9 mouse cellular contexts compared by ENCODE assay signal in genomic region chrX:38454900-38455299, GRCm38 (mm10). TPM values are rescaled to one million over a fixed set of nuclear protein-coding genes. Genes with fewer than 3 reads are reported as not detected.
DNase-seq lines count a peak whose midpoint lies in the region; ATAC-seq and TF ChIP-seq lines count a peak whose summit lies in the region.
"Had no signal": no experiment of that assay in that cellular context is flagged by ENCODE, and none has a peak within 500 bp of the region (broad histone marks: within the 10 kb centered on the region; RNA-seq: fewer than 3 reads in every experiment).

No protein-coding gene starts in this region.

- no peak overlapping the region for H3K4me2 ChIP-seq in hindbrain, embryonic 11.5 days (replicated peaks; ENCODE audit: low read depth, low read length)
- peak overlapping the region; percentile 49 for H3K4me2 ChIP-seq in hindbrain, embryonic 16.5 days (ENCODE audit: low read length)
- peak overlapping the region; percentile 54; the same call in 1 of the 2 replicates for H3K4me2 ChIP-seq in midbrain, embryonic 11.5 days

- H3K27me3 ChIP-seq in hindbrain, embryonic 10.5 days (ENCODE audit: insufficient read depth, poor library complexity, severe bottlenecking) = no peaks in the 10 kb centered on the region
- no peaks in the 10 kb centered on the region for H3K27me3 ChIP-seq in hindbrain, embryonic 11.5 days (ENCODE audit: control insufficient read depth, insufficient read depth, low read length)
- no peaks in the 10 kb centered on the region for H3K27me3 ChIP-seq in hindbrain, embryonic 16.5 days (replicated peaks; ENCODE audit: control insufficient read depth, insufficient read depth, low read length)
- H3K27me3 ChIP-seq in midbrain, embryonic 11.5 days (ENCODE audit: control insufficient read depth, insufficient read depth, low read length) = no peaks in the 10 kb centered on the region

- no peaks in the 10 kb centered on the region for H3K9me3 ChIP-seq in hindbrain, embryonic 10.5 days
- no peaks in the 10 kb centered on the region for H3K9me3 ChIP-seq in hindbrain, embryonic 11.5 days (ENCODE audit: control insufficient read depth, low read length)
- no peaks in the 10 kb centered on the region for H3K9me3 ChIP-seq in hindbrain, embryonic 16.5 days (ENCODE audit: control insufficient read depth, low read length)
- no peaks in the 10 kb centered on the region for H3K9me3 ChIP-seq in midbrain, embryonic 11.5 days (ENCODE audit: control insufficient read depth, low read length)

- TF ChIP-seq POLR2A in bone marrow macrophage, adult 2 months (IDR thresholded peaks at IDR 0.05; ENCODE audit: borderline replicate concordance, low read depth, low read length) = no peak

- peak overlapping the region; percentile 66; the same call in 1 of the 2 replicates for H3K4me3 ChIP-seq in hindbrain, embryonic 10.5 days
- no peak overlapping the region for H3K4me3 ChIP-seq in hindbrain, embryonic 11.5 days (ENCODE audit: low read depth, low read length)
- H3K4me3 ChIP-seq in bone marrow macrophage, adult 2 months (ENCODE audit: insufficient read depth, low read length) = peak overlapping the region; percentile 69
- H3K4me3 ChIP-seq in hindbrain, embryonic 16.5 days (ENCODE audit: low read length) = no peak overlapping the region
- H3K4me3 ChIP-seq in midbrain, embryonic 11.5 days (ENCODE audit: low read depth, low read length) = peak overlapping the region; percentile 55; the same call in 1 of the 2 replicates

- WGBS in hindbrain, embryonic 10.5 days = 45% methylated on average over 2 of the region's 2 CpGs
- 54% methylated on average over 2 of the region's 2 CpGs for WGBS in hindbrain, embryonic 11.5 days
- WGBS in hindbrain, embryonic 16.5 days = 39% methylated on average over 2 of the region's 2 CpGs
- 50% methylated on average over 2 of the region's 2 CpGs for WGBS in midbrain, embryonic 11.5 days

- 0 out of 2 replicates have a peak, but pooled peaks cover 4% of the 10 kb centered on the region for H3K4me1 ChIP-seq in hindbrain, embryonic 10.5 days (replicated peaks)
- H3K4me1 ChIP-seq in hindbrain, embryonic 11.5 days (replicated peaks; ENCODE audit: control insufficient read depth, insufficient read depth, low read length) = no peaks in the 10 kb centered on the region
- H3K4me1 ChIP-seq in bone marrow macrophage, adult 2 months (ENCODE audit: control insufficient read depth, insufficient read depth, low read length) = peaks cover 25% of the 10 kb centered on the region
- peaks cover 3% of the 10 kb centered on the region; the same call in 1 of the 2 replicates for H3K4me1 ChIP-seq in hindbrain, embryonic 16.5 days (ENCODE audit: control insufficient read depth, insufficient read depth, low read depth, low read length)
- no peaks in the 10 kb centered on the region for H3K4me1 ChIP-seq in midbrain, embryonic 11.5 days (ENCODE audit: control insufficient read depth, insufficient read depth, low read length)

- H3K36me3 ChIP-seq in hindbrain, embryonic 10.5 days = peaks cover 22% of the 10 kb centered on the region
- no peaks in the 10 kb centered on the region for H3K36me3 ChIP-seq in hindbrain, embryonic 11.5 days (ENCODE audit: control insufficient read depth, insufficient read depth, low read length)
- H3K36me3 ChIP-seq in hindbrain, embryonic 16.5 days (ENCODE audit: control insufficient read depth, insufficient read depth, low read length) = no peaks in the 10 kb centered on the region; the same call in 1 of the 2 replicates
- no peaks in the 10 kb centered on the region; the same call in 1 of the 2 replicates for H3K36me3 ChIP-seq in midbrain, embryonic 11.5 days (ENCODE audit: control insufficient read depth, insufficient read depth, low read length)

- no peak overlapping the region for H3K9ac ChIP-seq in hindbrain, embryonic 11.5 days (ENCODE audit: low read depth, low read length)
- H3K9ac ChIP-seq in hindbrain, embryonic 16.5 days (ENCODE audit: low read depth, low read length) = no peak overlapping the region
- no peak overlapping the region for H3K9ac ChIP-seq in midbrain, embryonic 11.5 days (ENCODE audit: low read length)

- no peak for DNase-seq in hindbrain, embryonic 10.5 days (ENCODE audit: low spot score)
- DNase-seq in hindbrain, embryonic 11.5 days (ENCODE audit: low spot score) = no peak
- no peak for DNase-seq in midbrain, embryonic 11.5 days (ENCODE audit: low spot score, missing footprints)
- DNase-seq in embryo, embryonic 9.5 days (ENCODE audit: extremely low spot score) = no peak
- no peak for DNase-seq in cerebellum, adult 8-10 months
- DNase-seq in adrenal gland, adult 18-20 months (ENCODE audit: low spot score in 2 of 2) = no peak
- DNase-seq: left cerebral cortex, postnatal 4 days had no signal

- no peak for ATAC-seq in hindbrain, embryonic 11.5 days (ENCODE audit: low FRiP score)
- no peak for ATAC-seq in hindbrain, embryonic 16.5 days
- ATAC-seq in midbrain, embryonic 11.5 days (ENCODE audit: low FRiP score) = no peak

- no peak overlapping the region for H3K27ac ChIP-seq in hindbrain, embryonic 10.5 days
- H3K27ac ChIP-seq in hindbrain, embryonic 11.5 days (ENCODE audit: low read depth, low read length) = no peak overlapping the region
- H3K27ac ChIP-seq in bone marrow macrophage, adult 2 months (ENCODE audit: insufficient read depth, low read depth, low read length) = no peak overlapping the region
- H3K27ac ChIP-seq in hindbrain, embryonic 16.5 days (ENCODE audit: low read depth, low read length) = no peak overlapping the region
- H3K27ac ChIP-seq in midbrain, embryonic 11.5 days (ENCODE audit: low read depth, low read length) = no peak overlapping the region

- no peak for TF ChIP-seq CTCF in bone marrow macrophage, adult 2 months (IDR thresholded peaks at IDR 0.05; ENCODE audit: low read depth, low read length)

RNA-seq across cellular contexts. Expression of gene Lamp2, which starts 1.4 kb away (rescaled TPM):
- polyA plus RNA-seq in hindbrain, embryonic 10.5 days (2016; fragmentation: Nextera tagmentation; extraction: Ambion mirVana) = 67.9 and 71.2 TPM in 2 replicates
- 92.4 and 96.6 TPM in 2 replicates for polyA plus RNA-seq in hindbrain, embryonic 11.5 days (2014; fragmentation: Nextera tagmentation; extraction: Ambion mirVana)
- 673 and 727 TPM in 2 replicates for polyA plus RNA-seq in bone marrow macrophage, adult 2 months (2012; ENCODE audit: insufficient read depth, insufficient read length, missing spikeins)
- 63.7 and 77.1 TPM in 2 replicates for polyA plus RNA-seq in hindbrain, embryonic 16.5 days (2015; fragmentation: Nextera tagmentation; extraction: Ambion mirVana)
- 90.1 and 98.7 TPM in 2 replicates for polyA plus RNA-seq in midbrain, embryonic 11.5 days (2014; fragmentation: Nextera tagmentation; extraction: Ambion mirVana)
- 100 to 1,000 TPM; 213 to 242 TPM for total RNA-seq in adrenal gland, adult 18-20 months (2021)

Comparison
In these comparisons a context has a peak if more than half of its experiments do, and no peak if none do; other contexts are left out.
1. H3K4me3 ChIP-seq: peak in hindbrain, embryonic 10.5 days (single experiment), bone marrow macrophage, adult 2 months (single experiment) and midbrain, embryonic 11.5 days (single experiment); none in hindbrain, embryonic 11.5 days (single experiment) and hindbrain, embryonic 16.5 days (single experiment).